Mouse (Mus musculus): ENCODE measurements at regions not wholly inside any gene's neighbourhood (a gene's known extent, or its start where the extent isn't known, plus 50 kb on each side); places are given as distances from the start of the nearest gene placed in this dataset.

DNA sequence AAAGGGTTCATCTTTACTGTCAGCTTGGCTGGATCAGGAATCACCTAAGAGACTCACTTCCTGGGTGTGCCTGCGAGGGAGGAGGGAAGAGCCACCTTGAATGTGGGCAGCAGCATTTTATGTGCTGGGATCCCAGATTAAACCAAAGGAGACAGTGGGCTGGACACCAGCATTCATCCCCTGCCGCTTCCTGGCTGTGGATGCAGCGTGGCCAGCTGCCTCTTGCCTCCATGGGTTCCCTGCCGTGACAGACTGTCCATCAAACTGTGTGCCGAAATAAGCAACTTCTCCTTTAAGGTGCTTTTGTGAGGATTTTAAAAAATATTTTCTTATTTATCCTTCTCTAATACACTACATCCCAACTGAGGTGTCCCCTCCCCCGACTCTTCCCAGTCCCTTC, 55.4 kb upstream of the Cdh4 start:
- dilution Hi-C loops (cut with MboI; ENCODE audit: extremely low pct_ligation_motif_present, extremely low pct_unique_long_range_greater_than_20kb, low sequenced_read_pairs) (no loop called here), in situ Hi-C loops (cut with MboI; ENCODE audit: low pct_ligation_motif_present, low pct_unique_long_range_greater_than_20kb, low sequenced_read_pairs) (no loop called here)
- Histone ChIP-seq H3K27me3 (replicated peaks) (no peaks in the 10 kb centered on the region), H3K4me3 (replicated peaks in 1 of 3; ENCODE audit: low read depth in 2 of 3, low read length in 2 of 3, poor library complexity in 1 of 3) (no peak overlapping the region), H3K4me1 (ENCODE audit: control insufficient read depth in 1 of 2, insufficient read depth in 2 of 2) (no peaks in the 10 kb centered on the region), H3K9me3 (replicated peaks; ENCODE audit: low read length) (peaks cover 89% of the 10 kb centered on the region), H3K4me2 (ENCODE audit: insufficient read depth, low read depth, poor library complexity, severe bottlenecking) (no peak overlapping the region), H3K79me2 (replicated peaks; ENCODE audit: control insufficient read depth, extremely low read depth, insufficient read depth, poor library complexity, severe bottlenecking) (no peaks in the 10 kb centered on the region), H3K27ac (ENCODE audit: insufficient read depth, low read depth) (no peak overlapping the region), H3K36me3 (replicated peaks in 1 of 2; ENCODE audit: control insufficient read depth in 1 of 2, insufficient read depth in 1 of 2, low read length in 1 of 2) (no peaks in the 10 kb centered on the region), H3K9ac (ENCODE audit: insufficient read depth, low read depth) (no peak overlapping the region)
- DNase-seq (ENCODE audit: extremely low read depth) = no peak
- TF ChIP-seq MAFK (IDR thresholded peaks at IDR 0.05; ENCODE audit: insufficient replicate concordance, low read length) = no peak
- no peak for TF ChIP-seq KAT2A (IDR thresholded peaks at IDR 0.05; ENCODE audit: insufficient replicate concordance, low read length)
- TF ChIP-seq RAD21 (IDR thresholded peaks at IDR 0.05; ENCODE audit: low read depth, low read length) = no peak
- no peak for TF ChIP-seq JUND (conservative IDR thresholded peaks at IDR 0.05; ENCODE audit: low read depth, low read length)
- TF ChIP-seq TBP (conservative IDR thresholded peaks at IDR 0.05; ENCODE audit: low read depth, low read length) = no peak
- no peak for TF ChIP-seq ZC3H11A (IDR thresholded peaks at IDR 0.05; ENCODE audit: low read depth, low read length)

DNA sequence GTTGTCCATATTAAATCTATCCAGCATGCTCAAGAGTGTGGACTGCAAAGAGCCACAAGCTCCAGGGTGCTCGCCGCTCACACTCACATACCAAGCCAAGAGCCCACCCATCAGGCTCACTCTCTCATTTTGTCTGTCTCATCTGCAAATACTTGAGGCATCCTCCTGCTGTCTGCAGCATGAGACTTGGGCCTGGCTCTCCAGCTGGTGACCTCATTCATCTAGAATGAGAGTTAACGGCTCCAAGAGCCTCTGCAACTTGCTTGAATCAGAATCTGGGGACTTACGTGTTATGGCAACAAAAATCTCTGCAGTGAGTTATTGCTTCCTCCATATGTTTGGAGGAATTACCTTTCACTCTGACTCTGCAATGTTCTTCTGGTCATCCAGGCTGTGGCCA, 51.7 kb upstream of the Cdh4 start:
- no peak overlapping the region for H3K9ac ChIP-seq (ENCODE audit: insufficient read depth, low read depth)
- no peaks in the 10 kb centered on the region for H3K27me3 ChIP-seq (replicated peaks)
- H3K4me2 ChIP-seq (ENCODE audit: insufficient read depth, low read depth, poor library complexity, severe bottlenecking) = no peak overlapping the region
- TF ChIP-seq GABPA (IDR thresholded peaks at IDR 0.05; ENCODE audit: insufficient replicate concordance, low read depth, low read length) (no peak), RAD21 (IDR thresholded peaks at IDR 0.05; ENCODE audit: low read depth, low read length) (no peak), ZKSCAN1 (IDR thresholded peaks at IDR 0.05; ENCODE audit: borderline replicate concordance, low read depth, low read length) (no peak), MAFK (IDR thresholded peaks at IDR 0.05; ENCODE audit: insufficient replicate concordance, low read length) (no peak), NELFE (IDR thresholded peaks at IDR 0.05; ENCODE audit: low read depth, low read length) (no peak), PAX5 (IDR thresholded peaks at IDR 0.05; ENCODE audit: low read length) (no peak), MAX (IDR thresholded peaks at IDR 0.05; ENCODE audit: low read length) (no peak), MXI1 (IDR thresholded peaks at IDR 0.05; ENCODE audit: low read depth, low read length) (no peak), ZNF384 (IDR thresholded peaks at IDR 0.05; ENCODE audit: low read depth, low read length) (no peak)
- no peak overlapping the region for H3K27ac ChIP-seq (ENCODE audit: insufficient read depth, low read depth)
- no peaks in the 10 kb centered on the region for H3K4me1 ChIP-seq (ENCODE audit: control insufficient read depth in 1 of 2, insufficient read depth in 2 of 2)
- no peak overlapping the region for H3K4me3 ChIP-seq (replicated peaks in 1 of 3; ENCODE audit: low read depth in 2 of 3, low read length in 2 of 3, poor library complexity in 1 of 3)
- dilution Hi-C loops (cut with MboI; ENCODE audit: extremely low pct_ligation_motif_present, extremely low pct_unique_long_range_greater_than_20kb, low sequenced_read_pairs) = no loop called here
- H3K36me3 ChIP-seq (replicated peaks in 1 of 2; ENCODE audit: control insufficient read depth in 1 of 2, insufficient read depth in 1 of 2, low read length in 1 of 2) = no peaks in the 10 kb centered on the region
- DNase-seq (ENCODE audit: extremely low read depth) = no peak
- no peaks in the 10 kb centered on the region for H3K79me2 ChIP-seq (replicated peaks; ENCODE audit: control insufficient read depth, extremely low read depth, insufficient read depth, poor library complexity, severe bottlenecking)
- peaks cover 88% of the 10 kb centered on the region for H3K9me3 ChIP-seq (replicated peaks; ENCODE audit: low read length)
- in situ Hi-C loops (cut with MboI; ENCODE audit: low pct_ligation_motif_present, low pct_unique_long_range_greater_than_20kb, low sequenced_read_pairs) = no loop called here

DNA sequence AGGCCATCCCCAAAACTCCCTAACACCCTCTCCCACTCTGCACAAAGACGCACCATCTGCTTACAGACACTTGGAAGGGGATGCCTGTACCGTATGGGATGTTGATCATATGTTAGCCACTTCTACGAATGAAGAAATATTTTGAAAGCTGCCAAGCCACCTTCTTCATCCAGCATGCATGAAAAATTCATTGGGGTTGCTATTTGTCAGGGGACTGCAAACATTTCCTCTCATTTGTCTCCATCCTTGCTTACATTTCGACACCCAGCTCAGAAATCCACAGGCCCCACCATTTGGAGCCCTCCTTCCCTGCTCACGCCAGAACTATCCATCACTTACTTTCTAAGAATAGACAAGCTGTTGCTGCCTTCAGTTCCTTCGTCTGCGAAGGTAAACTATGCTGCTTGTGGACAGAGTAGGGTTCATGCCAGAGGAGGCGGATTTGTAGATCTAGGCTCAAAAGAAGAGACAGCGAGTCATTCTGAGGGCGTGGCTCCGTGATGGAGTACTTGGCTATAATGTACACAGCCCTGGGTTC, 51.2 kb upstream of the Cdh4 start:
- Histone ChIP-seq H3K4me1 (ENCODE audit: control insufficient read depth in 1 of 2, insufficient read depth in 2 of 2) (no peaks in the 10 kb centered on the region), H3K9me3 (replicated peaks; ENCODE audit: low read length) (peaks cover 89% of the 10 kb centered on the region), H3K27ac (ENCODE audit: insufficient read depth, low read depth) (no peak overlapping the region), H3K9ac (ENCODE audit: insufficient read depth, low read depth) (no peak overlapping the region), H3K36me3 (replicated peaks in 1 of 2; ENCODE audit: control insufficient read depth in 1 of 2, insufficient read depth in 1 of 2, low read length in 1 of 2) (no peaks in the 10 kb centered on the region), H3K4me3 (replicated peaks in 1 of 3; ENCODE audit: low read depth in 2 of 3, low read length in 2 of 3, poor library complexity in 1 of 3) (no peak overlapping the region), H3K4me2 (ENCODE audit: insufficient read depth, low read depth, poor library complexity, severe bottlenecking) (no peak overlapping the region), H3K79me2 (replicated peaks; ENCODE audit: control insufficient read depth, extremely low read depth, insufficient read depth, poor library complexity, severe bottlenecking) (no peaks in the 10 kb centered on the region), H3K27me3 (replicated peaks) (no peaks in the 10 kb centered on the region)
- in situ Hi-C loops (cut with MboI; ENCODE audit: low pct_ligation_motif_present, low pct_unique_long_range_greater_than_20kb, low sequenced_read_pairs) = no loop called here
- DNase-seq (ENCODE audit: extremely low read depth) = no peak
- dilution Hi-C loops (cut with MboI; ENCODE audit: extremely low pct_ligation_motif_present, extremely low pct_unique_long_range_greater_than_20kb, low sequenced_read_pairs) = no loop called here
- TF ChIP-seq CTCF (conservative IDR thresholded peaks at IDR 0.05 in 1 of 2, IDR thresholded peaks at IDR 0.05 in 1 of 2; ENCODE audit: low read depth in 2 of 2, low read length in 2 of 2) (no peak), ELF1 (IDR thresholded peaks at IDR 0.05; ENCODE audit: low read depth, low read length) (no peak), MYC (IDR thresholded peaks at IDR 0.05; ENCODE audit: low read depth, low read length) (no peak), POLR2AphosphoS2 (IDR thresholded peaks at IDR 0.05; ENCODE audit: low read depth, low read length) (no peak), GABPA (IDR thresholded peaks at IDR 0.05; ENCODE audit: insufficient replicate concordance, low read depth, low read length) (no peak), MXI1 (IDR thresholded peaks at IDR 0.05; ENCODE audit: low read depth, low read length) (no peak), NELFE (IDR thresholded peaks at IDR 0.05; ENCODE audit: low read depth, low read length) (no peak), PAX5 (IDR thresholded peaks at IDR 0.05; ENCODE audit: low read length) (no peak), IRF4 (IDR thresholded peaks at IDR 0.05; ENCODE audit: low read depth, low read length) (no peak), MAZ (IDR thresholded peaks at IDR 0.05; ENCODE audit: low read depth, low read length) (no peak), MAFK (IDR thresholded peaks at IDR 0.05; ENCODE audit: insufficient replicate concordance, low read length) (no peak)
